Mouse (Mus musculus): ENCODE data around the gene Tcea3.

Tcea3 gene

DNA sequence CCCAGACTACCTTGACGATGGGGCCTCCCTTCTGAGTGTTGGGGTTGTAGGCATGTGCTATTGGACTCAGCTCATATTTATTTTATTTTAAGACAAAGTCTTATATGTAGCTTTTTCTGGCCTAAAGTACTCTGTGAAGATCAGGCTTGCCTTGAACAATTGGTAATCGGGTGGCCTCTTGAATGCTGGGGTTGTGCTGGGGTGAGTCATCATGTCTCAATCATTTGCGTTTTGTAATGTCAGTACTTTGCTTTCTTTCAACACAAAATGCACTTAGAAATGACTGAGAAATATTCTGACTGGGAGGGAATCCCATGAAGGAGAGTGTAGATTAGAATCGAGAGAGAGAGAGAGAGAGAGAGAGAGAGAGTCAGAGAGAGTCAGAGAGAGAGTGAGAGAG, 72.5 kb downstream of the Tcea3 start:
- in situ Hi-C loops (cut with MboI, MseI), result no loop called here

- in situ Hi-C loops (cut with MboI, MseI), result no loop called here
These were observed 76.7 kb downstream of the Tcea3 start for GRCm38 (mm10) chr4:136324226-136324625.
